Mouse (Mus musculus): ENCODE data around the gene Mink1. TPM values are rescaled to one million over a fixed set of nuclear protein-coding genes. Genes with fewer than 3 reads are reported as not detected.
A peak's percentile ranks its signal among the peaks of the same experiment; 100 is the strongest.

The Mink1 gene
- polyA plus RNA-seq, 1 experiment from 2014 or later = 14.7 TPM

- H3K27me3 ChIP-seq = no peaks in the 10 kb centered on the region
- no peak overlapping the region for H3K4me3 ChIP-seq
- peaks cover 46% of the 10 kb centered on the region for H3K4me1 ChIP-seq
- H3K9me3 ChIP-seq = no peaks in the 10 kb centered on the region
- H3K4me2 ChIP-seq (replicated peaks) = no peak overlapping the region
- WGBS = 88% methylated on average over 9 of the region's 9 CpGs
- H3K36me3 ChIP-seq = no peaks in the 10 kb centered on the region
- ATAC-seq (ENCODE audit: low FRiP score, low read depth) = no peak
- no peak overlapping the region for H3K27ac ChIP-seq (replicated peaks)
- no peak overlapping the region for H3K9ac ChIP-seq (replicated peaks)
Measured at GRCm38 (mm10) chr11:70579710-70580357, 17.2 kb downstream of the Mink1 start.

DNA sequence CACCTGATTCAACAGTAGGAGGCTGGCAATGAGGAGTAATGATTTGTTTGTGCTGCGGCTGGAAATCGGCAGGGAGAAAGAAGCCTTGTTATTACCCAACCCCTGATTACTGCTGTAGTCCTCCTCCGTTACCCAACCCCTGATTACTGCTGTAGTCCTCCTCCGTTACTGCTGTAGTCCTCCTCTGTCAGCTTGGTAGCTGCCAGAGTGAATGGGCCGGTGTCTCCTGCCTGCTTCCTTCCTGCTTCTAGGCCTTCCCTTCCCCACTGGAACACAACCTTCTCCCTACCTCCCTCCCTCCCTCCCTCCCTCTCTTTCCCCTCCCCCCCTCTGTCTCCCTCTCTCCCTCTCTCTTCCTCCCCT, 17.7 kb downstream of the Mink1 start:
- Histone ChIP-seq H3K9ac (replicated peaks) (no peak overlapping the region), H3K4me3 (no peak overlapping the region), H3K4me2 (replicated peaks) (no peak overlapping the region), H3K36me3 (no peaks in the 10 kb centered on the region), H3K27ac (replicated peaks) (no peak overlapping the region), H3K4me1 (peaks cover 51% of the 10 kb centered on the region), H3K27me3 (no peaks in the 10 kb centered on the region), H3K9me3 (no peaks in the 10 kb centered on the region)
- WGBS = 77% methylated on average over 5 of the region's 5 CpGs
- no peak for ATAC-seq (ENCODE audit: low FRiP score, low read depth)

DNA sequence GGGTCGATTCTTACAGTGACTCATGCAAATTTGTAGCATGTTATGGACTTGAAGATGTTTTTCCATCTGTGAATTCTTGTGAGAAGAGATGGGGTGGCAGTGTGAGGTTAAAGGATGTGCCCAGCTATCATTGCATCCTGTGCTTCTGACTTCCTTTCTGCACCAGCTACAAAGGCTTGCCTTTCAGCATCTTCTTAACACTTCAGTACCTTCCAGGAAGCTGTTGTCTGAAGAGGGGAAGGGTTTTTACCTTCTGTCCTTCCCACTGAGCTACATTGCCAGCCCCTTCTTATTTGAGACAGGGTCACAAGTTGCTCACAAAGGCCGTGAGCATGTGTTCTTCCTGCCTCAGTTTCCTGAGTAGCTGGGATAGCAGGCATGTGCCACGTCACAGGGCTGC, 18.2 kb downstream of the Mink1 start:
- H3K9me3 ChIP-seq = no peaks in the 10 kb centered on the region
- WGBS = 83% methylated on average over 3 of the region's 3 CpGs
- H3K4me3 ChIP-seq = no peak overlapping the region
- H3K4me1 ChIP-seq = peaks cover 54% of the 10 kb centered on the region
- no peak overlapping the region for H3K27ac ChIP-seq (replicated peaks)
- ATAC-seq (ENCODE audit: low FRiP score, low read depth) = no peak
- H3K9ac ChIP-seq (replicated peaks) = no peak overlapping the region
- no peaks in the 10 kb centered on the region for H3K36me3 ChIP-seq
- no peak overlapping the region for H3K4me2 ChIP-seq (replicated peaks)
- H3K27me3 ChIP-seq = no peaks in the 10 kb centered on the region

- H3K36me3 ChIP-seq = no peaks in the 10 kb centered on the region
- 84% methylated on average over 3 of the region's 3 CpGs for WGBS
- peaks cover 50% of the 10 kb centered on the region for H3K4me1 ChIP-seq
- no peak overlapping the region for H3K4me3 ChIP-seq
- H3K9ac ChIP-seq (replicated peaks) = no peak overlapping the region
- ATAC-seq (ENCODE audit: low FRiP score, low read depth) = no peak
- H3K9me3 ChIP-seq = no peaks in the 10 kb centered on the region
- no peaks in the 10 kb centered on the region for H3K27me3 ChIP-seq
- no peak overlapping the region for H3K27ac ChIP-seq (replicated peaks)
- H3K4me2 ChIP-seq (replicated peaks) = no peak overlapping the region
Measured at GRCm38 (mm10) chr11:70582196-70582595, 19.5 kb downstream of the Mink1 start.

DNA sequence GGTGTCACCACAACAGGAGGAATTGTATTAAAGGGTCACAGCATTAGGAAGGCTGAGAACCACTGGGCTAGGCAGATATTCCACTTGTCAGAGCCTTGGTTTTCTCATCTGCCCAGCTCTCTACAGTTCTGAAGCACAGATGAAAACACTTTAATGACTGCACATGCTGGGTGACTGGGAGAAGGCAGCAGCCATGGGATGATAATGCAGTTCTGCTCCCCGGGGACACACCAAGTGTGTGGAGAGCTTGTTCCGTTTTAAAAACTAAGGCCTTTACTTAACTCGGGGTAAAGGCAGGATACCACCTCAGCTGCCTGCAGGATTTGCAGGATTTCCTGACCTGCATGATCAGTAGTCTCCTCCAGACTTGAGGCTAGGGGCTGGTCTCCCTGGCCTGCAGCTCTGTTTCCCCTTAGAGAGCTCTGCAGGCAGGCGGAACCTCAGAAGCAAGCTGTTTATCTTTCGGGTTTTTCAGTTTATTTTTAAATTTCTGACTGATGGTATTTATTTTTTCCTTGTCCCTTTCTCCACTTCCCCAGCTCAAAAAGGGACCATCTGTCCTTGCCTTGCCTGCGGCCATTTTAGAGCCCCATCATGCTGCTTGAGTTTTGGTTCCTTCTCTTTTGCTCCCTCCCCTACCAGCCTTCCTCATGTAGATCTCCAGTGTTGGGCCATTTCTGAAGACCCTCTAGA, 20.5 kb downstream of the Mink1 start:
- WGBS = 78% methylated on average over 6 of the region's 6 CpGs
- no peak overlapping the region for H3K27ac ChIP-seq (replicated peaks)

GRCm38 (mm10) chr11:70583775-70584174, 21.1 kb downstream of the Mink1 start:
- Histone ChIP-seq H3K9me3 (no peaks in the 10 kb centered on the region), H3K4me1 (peaks cover 34% of the 10 kb centered on the region), H3K9ac (replicated peaks) (no peak overlapping the region), H3K27me3 (no peaks in the 10 kb centered on the region), H3K36me3 (no peaks in the 10 kb centered on the region), H3K4me3 (no peak overlapping the region), H3K27ac (replicated peaks) (no peak overlapping the region), H3K4me2 (replicated peaks) (no peak overlapping the region)
- WGBS = 93% methylated on average over 7 of the region's 7 CpGs
- no peak for ATAC-seq (ENCODE audit: low FRiP score, low read depth)

More for the DNA sequence above, 20.5 kb downstream of the Mink1 start:
- no peak for ATAC-seq (ENCODE audit: low FRiP score, low read depth)
- Histone ChIP-seq H3K9ac (replicated peaks) (no peak overlapping the region), H3K4me3 (no peak overlapping the region), H3K9me3 (no peaks in the 10 kb centered on the region), H3K4me1 (peaks cover 40% of the 10 kb centered on the region), H3K4me2 (replicated peaks) (no peak overlapping the region), H3K36me3 (no peaks in the 10 kb centered on the region), H3K27me3 (no peaks in the 10 kb centered on the region)

DNA sequence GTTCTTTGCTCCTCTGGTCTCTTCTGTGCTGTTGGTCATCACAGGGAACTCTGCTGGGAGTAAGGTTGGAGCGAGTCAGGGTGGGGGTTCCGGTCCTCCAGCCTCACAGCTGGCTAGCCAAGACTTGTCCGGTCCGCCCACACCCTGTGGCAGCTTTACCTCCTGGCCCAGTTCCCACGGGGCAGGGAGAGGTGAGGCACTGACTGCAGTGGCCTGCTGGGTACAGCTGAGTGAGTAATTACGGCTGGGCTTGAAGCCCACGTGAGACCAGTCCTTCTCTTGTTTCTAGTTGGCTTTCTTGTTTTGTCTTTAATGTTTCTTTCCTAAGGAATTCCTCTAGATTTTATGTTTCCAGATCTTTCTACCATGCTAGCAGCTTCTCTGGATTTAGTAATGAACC, 22.8 kb downstream of the Mink1 start:
- Histone ChIP-seq H3K4me2 (replicated peaks) (no peak overlapping the region), H3K36me3 (no peaks in the 10 kb centered on the region), H3K27me3 (no peaks in the 10 kb centered on the region), H3K4me3 (no peak overlapping the region), H3K9ac (replicated peaks) (no peak overlapping the region), H3K27ac (replicated peaks) (no peak overlapping the region), H3K4me1 (peaks cover 24% of the 10 kb centered on the region), H3K9me3 (no peaks in the 10 kb centered on the region)
- no peak for ATAC-seq (ENCODE audit: low FRiP score, low read depth)
- WGBS = 64% methylated on average over 7 of the region's 7 CpGs

- Histone ChIP-seq H3K4me1 (peaks cover 21% of the 10 kb centered on the region; the same call in 1 of the 2 replicates), H3K36me3 (no peaks in the 10 kb centered on the region), H3K27ac (replicated peaks) (no peak overlapping the region), H3K9ac (replicated peaks) (no peak overlapping the region), H3K4me2 (replicated peaks) (no peak overlapping the region), H3K4me3 (no peak overlapping the region), H3K9me3 (no peaks in the 10 kb centered on the region), H3K27me3 (no peaks in the 10 kb centered on the region)
- WGBS = 91% methylated on average over 3 of the region's 3 CpGs
- no peak for ATAC-seq (ENCODE audit: low FRiP score, low read depth)
Measured at GRCm38 (mm10) chr11:70586261-70586660, 23.6 kb downstream of the Mink1 start.

GRCm38 (mm10) chr11:70586954-70587353, 24.3 kb downstream of the Mink1 start:
- ATAC-seq (ENCODE audit: low FRiP score, low read depth) = no peak
- Histone ChIP-seq H3K4me2 (replicated peaks) (no peak overlapping the region), H3K27ac (replicated peaks) (no peak overlapping the region), H3K4me3 (no peak overlapping the region), H3K4me1 (peaks cover 21% of the 10 kb centered on the region; the same call in 1 of the 2 replicates), H3K9me3 (no peaks in the 10 kb centered on the region), H3K36me3 (no peaks in the 10 kb centered on the region), H3K9ac (replicated peaks) (no peak overlapping the region), H3K27me3 (no peaks in the 10 kb centered on the region)
- 82% methylated on average over 5 of the region's 5 CpGs for WGBS

DNA sequence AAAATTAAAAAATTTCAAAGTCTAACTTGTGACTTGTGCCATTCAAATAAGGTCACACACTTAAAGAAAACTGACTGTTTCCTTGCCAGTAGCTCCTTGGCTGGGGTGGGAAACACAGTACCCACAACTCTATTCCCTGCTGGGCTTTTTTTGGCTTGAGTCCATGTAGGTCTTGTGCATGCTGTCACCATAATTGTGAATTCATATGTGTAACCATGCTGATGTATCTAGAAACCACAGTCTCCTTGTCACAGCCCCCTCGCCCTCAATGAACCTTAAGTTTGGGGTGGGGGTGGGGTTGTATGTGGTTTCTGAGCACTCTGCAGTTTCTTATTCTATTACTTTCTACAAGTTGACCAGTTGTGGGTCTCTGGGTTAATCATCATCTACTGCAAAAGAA, 29.1 kb downstream of the Mink1 start:
- Histone ChIP-seq H3K36me3 (no peaks in the 10 kb centered on the region), H3K4me2 (replicated peaks) (no peak overlapping the region), H3K9me3 (no peaks in the 10 kb centered on the region), H3K4me1 (peaks cover 7% of the 10 kb centered on the region), H3K27ac (replicated peaks) (no peak overlapping the region), H3K27me3 (no peaks in the 10 kb centered on the region), H3K9ac (replicated peaks) (no peak overlapping the region), H3K4me3 (no peak overlapping the region)
- no peak for ATAC-seq (ENCODE audit: low FRiP score, low read depth)
- WGBS = 95% methylated on average over 1 of the region's 1 CpGs

- no peaks in the 10 kb centered on the region for H3K27me3 ChIP-seq
- 86% methylated on average over 15 of the region's 15 CpGs for WGBS
- no peak for ATAC-seq (ENCODE audit: low FRiP score, low read depth)
- peaks cover 11% of the 10 kb centered on the region for H3K4me1 ChIP-seq
- H3K9ac ChIP-seq (replicated peaks) = no peak overlapping the region
- H3K4me2 ChIP-seq (replicated peaks) = no peak overlapping the region
- H3K36me3 ChIP-seq = peaks cover 25% of the 10 kb centered on the region
- H3K27ac ChIP-seq (replicated peaks) = no peak overlapping the region
- no peaks in the 10 kb centered on the region for H3K9me3 ChIP-seq
- H3K4me3 ChIP-seq = no peak overlapping the region
Measured at GRCm38 (mm10) chr11:70594253-70594989, 31.7 kb downstream of the Mink1 start.

DNA sequence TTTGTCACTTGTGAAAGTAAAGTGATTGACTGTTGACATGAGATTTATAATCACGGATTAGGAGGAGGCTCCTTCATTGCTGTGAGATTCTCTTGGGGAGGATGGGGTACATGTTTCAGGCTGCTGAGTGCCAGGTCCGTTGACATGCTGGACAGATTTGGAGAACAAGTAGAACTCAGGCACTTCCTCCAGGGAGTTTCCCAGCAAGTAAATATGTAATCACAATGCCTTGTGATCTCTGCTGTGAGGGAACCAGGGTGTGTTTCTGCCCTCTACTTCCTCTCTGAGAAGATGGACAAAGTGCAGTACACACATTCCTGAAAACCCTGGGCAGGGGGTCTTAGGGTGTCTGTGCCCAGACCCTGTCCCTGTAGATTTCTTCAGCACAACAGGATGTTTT, 33.0 kb downstream of the Mink1 start:
- Histone ChIP-seq H3K4me1 (peaks cover 11% of the 10 kb centered on the region), H3K9ac (replicated peaks) (no peak overlapping the region), H3K27me3 (no peaks in the 10 kb centered on the region), H3K4me2 (replicated peaks) (no peak overlapping the region), H3K9me3 (no peaks in the 10 kb centered on the region), H3K4me3 (no peak overlapping the region), H3K27ac (replicated peaks) (peak overlapping the region; percentile 58), H3K36me3 (peaks cover 26% of the 10 kb centered on the region)
- 67% methylated on average over 2 of the region's 2 CpGs for WGBS
- ATAC-seq (ENCODE audit: low FRiP score, low read depth) = no peak

Data from midbrain, embryonic 12.5 days (tissue).